Mouse (Mus musculus): ENCODE measurements around the gene Apol6.
A peak's percentile ranks its signal among the peaks of the same experiment; 100 is the strongest.

GRCm38 (mm10) chr15:77018740-77019340 is 25.7 kb upstream of the Apol6 start:
- peak; percentile 46 for TF ChIP-seq CTCF (IDR thresholded peaks at IDR 0.05; ENCODE audit: low read depth)
- TF ChIP-seq EP300 (IDR thresholded peaks at IDR 0.05; ENCODE audit: low read depth) = no peak
